Mouse (Mus musculus) C2C12 (cell line): Measurements from ENCODE around the gene 4930402F06Rik.

Experiments
- CEBPB ChIP-seq: IDR thresholded peaks from one replicate; pipeline ENCODE4 v1.6.1; 2011; ENCODE audit warnings: low read depth, mild to moderate bottlenecking, control low read depth, moderate library complexity
- CTCF ChIP-seq: IDR thresholded peaks from one replicate; pipeline ENCODE4 v1.5.1; 2011; ENCODE audit not compliant: control insufficient read depth, insufficient read depth, insufficient read length
- FOSL1 ChIP-seq: IDR thresholded peaks from one replicate; pipeline ENCODE4 v1.8.0; 2011; ENCODE audit warnings: mild to moderate bottlenecking, low read length; ENCODE audit not compliant: poor library complexity, insufficient read depth, severe bottlenecking
- MAX ChIP-seq: IDR thresholded peaks from one replicate; pipeline ENCODE4 v1.6.1; 2011; ENCODE audit warnings: mild to moderate bottlenecking, control low read depth
- MYOD1 ChIP-seq: IDR thresholded peaks from one replicate; pipeline ENCODE4 v1.6.1; 2011; ENCODE audit warnings: low read depth; ENCODE audit not compliant: control insufficient read depth, insufficient read length
- MYOG ChIP-seq: IDR thresholded peaks from one replicate; pipeline ENCODE4 v1.6.1; 2011; ENCODE audit not compliant: control insufficient read depth, insufficient read length; ENCODE audit errors: extremely low read depth
- USF1 ChIP-seq: IDR thresholded peaks from one replicate; pipeline ENCODE4 v1.6.1; 2011; ENCODE audit warnings: low read depth, mild to moderate bottlenecking, control low read depth, moderate library complexity

DNA sequence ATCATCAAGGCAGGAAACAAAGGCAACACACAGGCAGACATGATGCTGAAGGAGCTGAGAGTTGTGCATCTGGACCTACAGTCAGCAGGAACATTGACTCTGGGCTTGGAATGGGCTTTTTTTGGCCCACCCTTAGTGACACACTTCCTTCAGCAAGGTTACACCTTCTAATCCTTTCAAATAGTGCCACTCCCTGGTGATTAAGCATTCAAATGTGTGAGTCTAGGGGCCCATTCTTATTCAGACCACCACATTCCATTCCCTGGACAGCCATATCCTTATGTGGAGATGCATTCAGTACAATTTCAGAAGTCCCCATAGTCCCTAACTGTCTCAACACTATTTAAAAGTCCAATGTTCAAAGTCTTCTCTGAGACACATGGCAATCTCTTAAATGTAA, 26.3 kb downstream of the 4930402F06Rik start:
- no peak for TF ChIP-seq CTCF
- no peak for TF ChIP-seq MAX
- TF ChIP-seq USF1: no peak
- no peak for TF ChIP-seq FOSL1
- no peak for TF ChIP-seq MYOG
- no peak for TF ChIP-seq CEBPB
- no peak for TF ChIP-seq MYOD1
